Mouse (Mus musculus): ENCODE measurements at regions not wholly inside any gene's neighbourhood (a gene's known extent, or its start where the extent isn't known, plus 50 kb on each side); places are given as distances from the start of the nearest gene placed in this dataset.

DNA sequence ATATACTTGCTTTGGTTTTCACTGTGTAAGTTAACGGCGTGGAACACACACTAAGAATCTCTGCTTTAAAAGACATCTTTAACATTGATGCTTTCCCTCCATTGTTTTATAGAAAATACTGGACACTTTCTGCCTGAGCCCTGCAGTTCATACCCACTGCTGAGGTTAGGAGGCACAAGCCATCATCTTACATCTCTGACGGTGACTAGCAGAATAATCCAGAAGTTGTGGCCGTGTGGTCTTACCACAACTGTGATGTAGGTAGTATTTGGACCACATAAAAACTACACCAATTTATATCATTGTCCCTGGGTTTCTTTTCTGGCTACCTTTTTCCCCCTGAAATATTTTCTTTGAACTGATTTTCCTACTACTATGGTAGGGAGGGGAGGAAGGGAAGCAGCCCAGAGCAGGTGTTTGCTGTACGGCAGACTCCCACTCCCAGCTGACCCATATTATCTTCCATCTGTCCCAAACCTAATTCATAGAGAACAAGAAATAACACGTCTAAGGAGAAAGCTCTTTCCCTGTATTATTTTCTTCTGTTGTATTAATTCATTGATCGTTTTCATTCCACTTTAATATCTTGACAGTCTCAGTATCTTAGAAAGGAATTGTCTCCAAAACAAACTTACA, 180.1 kb upstream of the Atp2b1 start:
- no peaks in the 10 kb centered on the region for H3K9me3 ChIP-seq (ENCODE audit: control insufficient read depth, insufficient read depth, low read depth, low read length)
- H3K4me3 ChIP-seq (ENCODE audit: insufficient read depth in 1 of 2, low read depth in 1 of 2, low read length in 2 of 2, poor library complexity in 1 of 2, severe bottlenecking in 1 of 2): no peak overlapping the region
- H3K9ac ChIP-seq (ENCODE audit: insufficient read depth, low read depth, low read length, poor library complexity, severe bottlenecking): no peak overlapping the region
- DNase-seq (ENCODE audit: low read depth, low spot score): no peak
- no peaks in the 10 kb centered on the region for H3K36me3 ChIP-seq (ENCODE audit: control insufficient read depth, insufficient read depth, low read length, poor library complexity, severe bottlenecking)
- no peak overlapping the region for H3K27ac ChIP-seq (ENCODE audit: insufficient read depth, low read depth, low read length, poor library complexity, severe bottlenecking)
- TF ChIP-seq ZNF384 (IDR thresholded peaks at IDR 0.05; ENCODE audit: low read depth, low read length) (no peak), ZC3H11A (IDR thresholded peaks at IDR 0.05; ENCODE audit: borderline replicate concordance, low read depth, low read length) (no peak), HCFC1 (IDR thresholded peaks at IDR 0.05; ENCODE audit: borderline replicate concordance, insufficient read depth, low read length) (no peak), CHD2 (IDR thresholded peaks at IDR 0.05; ENCODE audit: low read depth, low read length) (no peak), MAFK (IDR thresholded peaks at IDR 0.05; ENCODE audit: insufficient read depth, low read depth, low read length) (no peak)
- in situ Hi-C loops (cut with MboI; ENCODE audit: low sequenced_read_pairs in 2 of 2, unreplicated experiment in 2 of 2): no loop called here
- no peaks in the 10 kb centered on the region for H3K4me1 ChIP-seq (ENCODE audit: control insufficient read depth in 2 of 2, insufficient read depth in 2 of 2, low read length in 2 of 2, poor library complexity in 1 of 2)

- no peaks in the 10 kb centered on the region for H3K4me1 ChIP-seq (ENCODE audit: control insufficient read depth in 2 of 2, insufficient read depth in 2 of 2, low read length in 2 of 2, poor library complexity in 1 of 2)
- in situ Hi-C loops (cut with MboI; ENCODE audit: low sequenced_read_pairs in 2 of 2, unreplicated experiment in 2 of 2): no loop called here
- no peak overlapping the region for H3K9ac ChIP-seq (ENCODE audit: insufficient read depth, low read depth, low read length, poor library complexity, severe bottlenecking)
- DNase-seq (ENCODE audit: low read depth, low spot score): no peak
- no peak for TF ChIP-seq CHD2 (IDR thresholded peaks at IDR 0.05; ENCODE audit: low read depth, low read length)
- TF ChIP-seq MAFK (IDR thresholded peaks at IDR 0.05; ENCODE audit: insufficient read depth, low read depth, low read length): no peak
- no peak for TF ChIP-seq ZNF384 (IDR thresholded peaks at IDR 0.05; ENCODE audit: low read depth, low read length)
- TF ChIP-seq HCFC1 (IDR thresholded peaks at IDR 0.05; ENCODE audit: borderline replicate concordance, insufficient read depth, low read length): no peak
- TF ChIP-seq ZC3H11A (IDR thresholded peaks at IDR 0.05; ENCODE audit: borderline replicate concordance, low read depth, low read length): no peak
- no peak overlapping the region for H3K27ac ChIP-seq (ENCODE audit: insufficient read depth, low read depth, low read length, poor library complexity, severe bottlenecking)
- no peaks in the 10 kb centered on the region for H3K9me3 ChIP-seq (ENCODE audit: control insufficient read depth, insufficient read depth, low read depth, low read length)
- H3K36me3 ChIP-seq (ENCODE audit: control insufficient read depth, insufficient read depth, low read length, poor library complexity, severe bottlenecking): no peaks in the 10 kb centered on the region
- no peak overlapping the region for H3K4me3 ChIP-seq (ENCODE audit: insufficient read depth in 1 of 2, low read depth in 1 of 2, low read length in 2 of 2, poor library complexity in 1 of 2, severe bottlenecking in 1 of 2)
These were observed 173.6 kb upstream of the Atp2b1 start for GRCm38 (mm10) chr10:98740507-98741147.

DNA sequence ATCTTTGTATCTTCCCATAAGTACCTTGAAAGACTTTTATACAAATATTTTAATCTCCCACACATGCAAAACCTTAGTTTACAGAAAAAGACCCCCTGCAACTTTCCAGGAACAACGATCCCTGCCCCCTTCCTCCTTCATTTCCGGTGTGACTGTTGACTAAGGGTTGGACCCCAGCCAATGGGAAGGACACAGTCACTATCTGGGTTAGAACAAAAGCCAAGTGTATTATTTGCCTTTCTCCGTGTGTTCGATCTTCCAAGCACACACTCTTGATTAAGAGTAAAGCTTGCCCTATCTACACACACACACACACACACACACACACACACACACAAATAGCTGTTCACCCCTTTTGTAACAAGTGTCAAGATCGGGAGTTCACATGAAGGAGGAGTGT, 172.8 kb upstream of the Atp2b1 start:
- in situ Hi-C loops (cut with MboI; ENCODE audit: low sequenced_read_pairs in 2 of 2, unreplicated experiment in 2 of 2): no loop called here
- DNase-seq (ENCODE audit: low read depth, low spot score): no peak
- Histone ChIP-seq H3K27ac (ENCODE audit: insufficient read depth, low read depth, low read length, poor library complexity, severe bottlenecking) (no peak overlapping the region), H3K36me3 (ENCODE audit: control insufficient read depth, insufficient read depth, low read length, poor library complexity, severe bottlenecking) (no peaks in the 10 kb centered on the region), H3K9me3 (ENCODE audit: control insufficient read depth, insufficient read depth, low read depth, low read length) (no peaks in the 10 kb centered on the region), H3K4me1 (ENCODE audit: control insufficient read depth in 2 of 2, insufficient read depth in 2 of 2, low read length in 2 of 2, poor library complexity in 1 of 2) (no peaks in the 10 kb centered on the region), H3K9ac (ENCODE audit: insufficient read depth, low read depth, low read length, poor library complexity, severe bottlenecking) (no peak overlapping the region), H3K4me3 (ENCODE audit: insufficient read depth in 1 of 2, low read depth in 1 of 2, low read length in 2 of 2, poor library complexity in 1 of 2, severe bottlenecking in 1 of 2) (no peak overlapping the region)
- TF ChIP-seq ZNF384 (IDR thresholded peaks at IDR 0.05; ENCODE audit: low read depth, low read length) (no peak), ZC3H11A (IDR thresholded peaks at IDR 0.05; ENCODE audit: borderline replicate concordance, low read depth, low read length) (no peak), HCFC1 (IDR thresholded peaks at IDR 0.05; ENCODE audit: borderline replicate concordance, insufficient read depth, low read length) (no peak), MAFK (IDR thresholded peaks at IDR 0.05; ENCODE audit: insufficient read depth, low read depth, low read length) (no peak), CHD2 (IDR thresholded peaks at IDR 0.05; ENCODE audit: low read depth, low read length) (no peak)

DNA sequence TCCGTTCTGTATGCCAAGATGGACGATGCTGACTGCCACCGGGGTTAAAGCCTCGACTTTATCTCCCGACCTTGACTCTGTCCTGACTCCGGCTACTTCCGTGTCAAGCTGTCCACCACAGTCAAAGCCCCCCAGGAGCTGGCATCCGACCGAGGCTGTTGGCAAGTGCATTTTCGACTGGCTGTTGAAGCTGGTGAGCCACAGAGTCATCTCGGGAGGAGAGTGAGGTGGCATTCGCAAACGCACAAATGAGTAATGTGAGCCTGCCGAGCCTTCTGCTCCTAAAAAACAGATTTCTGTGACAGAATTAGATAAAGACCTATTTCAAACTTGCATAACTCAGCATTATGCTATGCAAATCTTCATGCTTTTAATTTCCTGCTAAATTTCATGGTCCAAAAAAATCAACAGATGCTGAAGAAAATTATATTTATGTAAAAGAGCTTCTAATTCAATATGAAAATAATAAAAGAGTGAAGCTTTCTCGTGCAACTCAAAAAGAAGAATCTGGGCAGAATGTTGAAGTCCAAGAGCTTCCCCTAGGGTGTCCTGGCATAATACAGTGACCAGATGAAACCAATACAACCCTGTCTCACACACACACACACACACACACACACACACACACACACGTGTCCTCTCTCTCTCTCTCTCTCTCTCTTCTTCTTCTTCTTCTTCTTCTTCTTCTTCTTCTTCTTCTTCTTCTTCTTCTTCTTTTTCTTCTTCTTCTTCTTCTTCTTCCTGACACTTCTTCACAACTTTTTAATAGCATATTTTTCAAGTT, 171.2 kb upstream of the Atp2b1 start:
- DNase-seq (ENCODE audit: low read depth, low spot score): no peak
- no peak overlapping the region for H3K27ac ChIP-seq (ENCODE audit: insufficient read depth, low read depth, low read length, poor library complexity, severe bottlenecking)
- no peaks in the 10 kb centered on the region for H3K9me3 ChIP-seq (ENCODE audit: control insufficient read depth, insufficient read depth, low read depth, low read length)
- no peak for TF ChIP-seq ZNF384 (IDR thresholded peaks at IDR 0.05; ENCODE audit: low read depth, low read length)
- TF ChIP-seq CHD2 (IDR thresholded peaks at IDR 0.05; ENCODE audit: low read depth, low read length): no peak
- no peak for TF ChIP-seq ZC3H11A (IDR thresholded peaks at IDR 0.05; ENCODE audit: borderline replicate concordance, low read depth, low read length)
- TF ChIP-seq HCFC1 (IDR thresholded peaks at IDR 0.05; ENCODE audit: borderline replicate concordance, insufficient read depth, low read length): no peak
- no peak for TF ChIP-seq MAFK (IDR thresholded peaks at IDR 0.05; ENCODE audit: insufficient read depth, low read depth, low read length)
- no peaks in the 10 kb centered on the region for H3K4me1 ChIP-seq (ENCODE audit: control insufficient read depth in 2 of 2, insufficient read depth in 2 of 2, low read length in 2 of 2, poor library complexity in 1 of 2)
- H3K36me3 ChIP-seq (ENCODE audit: control insufficient read depth, insufficient read depth, low read length, poor library complexity, severe bottlenecking): no peaks in the 10 kb centered on the region
- no peak overlapping the region for H3K4me3 ChIP-seq (ENCODE audit: insufficient read depth in 1 of 2, low read depth in 1 of 2, low read length in 2 of 2, poor library complexity in 1 of 2, severe bottlenecking in 1 of 2)
- in situ Hi-C loops (cut with MboI; ENCODE audit: low sequenced_read_pairs in 2 of 2, unreplicated experiment in 2 of 2): no loop called here
- H3K9ac ChIP-seq (ENCODE audit: insufficient read depth, low read depth, low read length, poor library complexity, severe bottlenecking): no peak overlapping the region
